Comparison of ENCODE assay signal across 8 mouse cellular contexts in genomic region chr7:130645332-130645993, GRCm38 (mm10).
DNase-seq lines count a peak whose midpoint lies in the region; ATAC-seq and TF ChIP-seq lines count a peak whose summit lies in the region.

No protein-coding gene starts in this region.

- no peaks in the 10 kb centered on the region for H3K36me3 ChIP-seq in heart, embryonic 13.5 days
- H3K36me3 ChIP-seq in forebrain, embryonic 12.5 days (replicated peaks): no peaks in the 10 kb centered on the region
- no peaks in the 10 kb centered on the region for H3K36me3 ChIP-seq in midbrain, postnatal 0 days (ENCODE audit: insufficient read depth, low read length)

- 9% methylated on average over 15 of the region's 15 CpGs for WGBS in heart, embryonic 13.5 days
- 16% methylated on average over 15 of the region's 15 CpGs for WGBS in forebrain, embryonic 12.5 days
- 22% methylated on average over 15 of the region's 15 CpGs for WGBS in midbrain, postnatal 0 days

- H3K27ac ChIP-seq in heart, embryonic 13.5 days (replicated peaks): peak overlapping the region; percentile 100
- peak overlapping the region; percentile 81 for H3K27ac ChIP-seq in forebrain, embryonic 12.5 days
- H3K27ac ChIP-seq in midbrain, postnatal 0 days (ENCODE audit: low read depth, low read length): no peak overlapping the region

- peak overlapping the region; percentile 77 for H3K4me3 ChIP-seq in heart, embryonic 13.5 days
- peak overlapping the region; percentile 60 for H3K4me3 ChIP-seq in forebrain, embryonic 12.5 days (replicated peaks)
- peak overlapping the region; percentile 45 for H3K4me3 ChIP-seq in midbrain, postnatal 0 days (ENCODE audit: low read depth, low read length)

- peaks cover 59% of the 10 kb centered on the region for H3K4me1 ChIP-seq in heart, embryonic 13.5 days
- H3K4me1 ChIP-seq in forebrain, embryonic 12.5 days: peaks cover 49% of the 10 kb centered on the region
- no peaks in the 10 kb centered on the region; the same call in 1 of the 2 replicates for H3K4me1 ChIP-seq in midbrain, postnatal 0 days (ENCODE audit: insufficient read depth, low read length)

- H3K27me3 ChIP-seq in heart, embryonic 13.5 days (replicated peaks): no peaks in the 10 kb centered on the region
- H3K27me3 ChIP-seq in forebrain, embryonic 12.5 days: peaks cover 6% of the 10 kb centered on the region; the same call in 1 of the 2 replicates
- H3K27me3 ChIP-seq in midbrain, postnatal 0 days (ENCODE audit: insufficient read depth, low read length): peaks cover 7% of the 10 kb centered on the region

- DNase-seq in heart, postnatal 36 days: no peak
- DNase-seq in ES-CJ7 (ENCODE audit: low read depth, low spot score): peak; percentile 74
- DNase-seq in kidney, postnatal 36 days: peak; percentile 75 to 77
- no peak for DNase-seq in midbrain, postnatal 0 days (ENCODE audit: low spot score)
- no peak for DNase-seq in adrenal gland, adult (ENCODE audit: inconsistent age in 2 of 2, low spot score in 1 of 2)
- no peak for DNase-seq in left cerebral cortex, postnatal 4 days

- peak overlapping the region; percentile 98 for H3K9ac ChIP-seq in heart, embryonic 13.5 days
- H3K9ac ChIP-seq in forebrain, embryonic 12.5 days: peak overlapping the region; percentile 82
- H3K9ac ChIP-seq in midbrain, postnatal 0 days (replicated peaks; ENCODE audit: low read length, poor library complexity, severe bottlenecking): no peak overlapping the region

- ATAC-seq in heart, embryonic 13.5 days (ENCODE audit: extremely low read depth, insufficient number of reproducible peaks, low FRiP score, low TSS enrichment): peak; percentile 3; the same call in 1 of the 2 replicates
- peak; percentile 45 for ATAC-seq in forebrain, embryonic 12.5 days (ENCODE audit: low FRiP score)
- no peak for ATAC-seq in midbrain, postnatal 0 days (ENCODE audit: low FRiP score)

- H3K4me2 ChIP-seq in heart, embryonic 13.5 days: peak overlapping the region; percentile 84
- peak overlapping the region; percentile 96 for H3K4me2 ChIP-seq in forebrain, embryonic 12.5 days
- H3K4me2 ChIP-seq in midbrain, postnatal 0 days (ENCODE audit: low read depth, low read length, poor library complexity, severe bottlenecking): peak overlapping the region; percentile 96

- TF ChIP-seq CTCF in midbrain, postnatal 0 days (IDR thresholded peaks at IDR 0.05): no peak

- H3K9me3 ChIP-seq in heart, embryonic 13.5 days: no peaks in the 10 kb centered on the region
- no peaks in the 10 kb centered on the region for H3K9me3 ChIP-seq in forebrain, embryonic 12.5 days
- H3K9me3 ChIP-seq in midbrain, postnatal 0 days (ENCODE audit: low read length): no peaks in the 10 kb centered on the region

- intact Hi-C loops in heart, postnatal 36 days (cut with DNase I): no loop called here
- intact Hi-C loops in left cerebral cortex, postnatal 4 days (cut with DNase I): no loop called here

Comparison
In these comparisons a context has a peak if more than half of its experiments do, and no peak if none do; other contexts are left out.
1. DNase-seq: peak in ES-CJ7 (single experiment) and kidney, postnatal 36 days (2 of 2); none in heart, postnatal 36 days (0 of 2), midbrain, postnatal 0 days (single experiment), adrenal gland, adult (0 of 2) and left cerebral cortex, postnatal 4 days (single experiment).
2. Peak in every context shown above with its lines, with median percentiles within 50 percentile points of each other: H3K4me2 ChIP-seq and H3K4me3 ChIP-seq.